Mouse (Mus musculus): ENCODE data around the gene Rgs16.

Rgs16 gene

DNA sequence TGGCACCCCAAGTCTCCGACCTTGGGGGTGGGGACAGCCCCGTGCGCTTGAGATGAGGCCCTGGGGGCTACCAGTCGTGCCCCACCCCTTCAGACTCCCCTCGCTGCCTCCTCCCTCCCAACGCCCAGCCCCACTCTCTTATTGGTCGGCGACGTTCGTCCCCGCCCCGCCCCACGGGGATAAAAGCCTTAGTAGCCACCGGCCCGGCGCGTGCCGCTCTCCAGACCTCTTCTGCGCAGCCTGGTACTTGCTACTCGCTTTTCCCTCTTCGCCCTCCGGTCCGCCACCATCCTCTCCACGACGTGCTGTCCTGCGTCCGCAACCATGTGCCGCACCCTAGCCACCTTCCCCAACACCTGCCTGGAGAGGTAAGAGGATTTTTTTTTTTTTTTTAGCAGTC is at the start of gene Rgs16:
Gene Rgs16, plus strand, starts transcription at position 205 of the 400 bp plus-strand sequence.
- DNase-seq: peak; percentile 59 to 62

DNA sequence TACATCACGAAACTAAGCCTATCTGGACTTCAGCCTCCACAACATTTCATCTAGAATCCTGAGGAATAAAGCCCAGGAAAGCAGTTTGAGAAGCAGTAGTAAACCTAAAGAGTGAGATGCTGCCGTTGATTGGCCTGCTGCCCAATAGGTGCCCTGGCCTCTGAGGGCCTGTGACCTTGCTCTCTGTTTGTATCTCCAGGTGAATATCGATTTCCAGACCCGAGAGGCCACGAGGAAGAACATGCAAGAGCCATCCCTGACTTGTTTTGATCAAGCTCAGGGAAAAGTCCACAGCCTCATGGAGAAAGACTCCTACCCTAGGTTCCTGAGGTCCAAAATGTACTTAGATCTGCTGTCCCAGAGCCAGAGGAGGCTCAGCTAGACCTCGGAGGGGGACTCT is 47.6 kb upstream of the Rgs16 start:
- DNase-seq: no peak

GRCm38 (mm10) chr1:153694372-153695120 is 45.6 kb upstream of the Rgs16 start:
- DNase-seq: no peak

GRCm38 (mm10) chr1:153695398-153695797 is 44.8 kb upstream of the Rgs16 start:
- no peak for DNase-seq

GRCm38 (mm10) chr1:153696093-153696492 is 44.1 kb upstream of the Rgs16 start:
- DNase-seq: no peak

GRCm38 (mm10) chr1:153696541-153696940 is 43.6 kb upstream of the Rgs16 start:
- DNase-seq: no peak

GRCm38 (mm10) chr1:153697581-153698251 is 42.4 kb upstream of the Rgs16 start:
- no peak for DNase-seq

DNA sequence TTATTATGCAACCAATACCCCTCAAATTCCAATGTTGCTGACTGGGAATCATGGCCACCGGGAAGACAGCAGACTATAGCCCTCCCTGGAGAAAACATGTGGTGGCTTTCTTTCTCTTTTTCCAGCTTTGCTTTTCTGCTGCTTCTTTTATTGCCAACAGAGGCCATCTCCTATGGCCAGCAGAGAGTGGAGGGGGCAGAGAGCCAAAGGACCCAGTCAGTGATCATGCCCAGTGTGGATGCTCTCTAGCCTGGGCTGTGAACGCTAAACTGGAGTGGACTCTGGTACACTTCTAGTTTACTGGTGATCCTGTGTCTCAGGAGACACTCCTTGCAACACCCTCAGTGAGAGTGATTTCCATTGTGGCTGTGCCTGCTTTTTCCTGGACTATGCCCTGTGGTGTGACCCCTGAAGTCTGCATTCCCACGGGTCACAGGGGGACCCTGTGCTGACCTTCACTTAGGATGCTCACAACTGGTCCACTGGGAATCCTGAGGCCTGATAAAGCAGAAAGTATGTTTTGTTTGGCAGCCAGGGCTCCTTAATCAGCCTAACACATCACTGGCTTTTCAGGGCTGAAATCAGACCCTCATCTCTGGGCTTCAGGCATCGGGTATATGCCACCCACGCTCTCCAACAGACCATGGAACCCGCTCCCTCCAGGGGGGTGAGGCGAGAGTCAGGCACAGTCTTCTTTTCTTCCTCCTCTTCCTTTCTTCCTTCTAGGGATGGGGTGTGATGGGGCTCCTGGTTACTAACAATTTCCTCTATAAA is 41.7 kb upstream of the Rgs16 start:
- no peak for DNase-seq

- DNase-seq: no peak
Measured at GRCm38 (mm10) chr1:153700448-153701063, 39.6 kb upstream of the Rgs16 start.

DNA sequence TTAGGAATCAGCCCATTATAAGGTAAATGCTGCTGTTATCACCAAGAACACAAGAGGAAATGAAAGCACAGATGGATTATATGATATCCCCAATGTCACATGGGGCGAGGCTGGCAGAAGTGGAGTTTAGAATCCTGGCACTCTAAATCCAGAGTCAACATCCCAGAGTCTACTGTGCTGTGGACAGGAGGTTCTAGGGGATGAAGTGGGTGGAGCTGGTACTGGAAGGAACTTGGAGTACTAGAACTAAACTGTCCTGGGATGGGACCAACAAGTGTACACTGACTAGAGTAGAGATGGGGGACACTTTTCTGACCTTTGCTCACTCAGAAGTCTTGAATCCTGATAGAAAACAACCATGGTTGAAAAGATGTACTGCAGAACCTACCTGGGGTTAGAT is 38.7 kb upstream of the Rgs16 start:
- DNase-seq: no peak

- DNase-seq: no peak
Measured at GRCm38 (mm10) chr1:153702166-153702852, 37.8 kb upstream of the Rgs16 start.

DNA sequence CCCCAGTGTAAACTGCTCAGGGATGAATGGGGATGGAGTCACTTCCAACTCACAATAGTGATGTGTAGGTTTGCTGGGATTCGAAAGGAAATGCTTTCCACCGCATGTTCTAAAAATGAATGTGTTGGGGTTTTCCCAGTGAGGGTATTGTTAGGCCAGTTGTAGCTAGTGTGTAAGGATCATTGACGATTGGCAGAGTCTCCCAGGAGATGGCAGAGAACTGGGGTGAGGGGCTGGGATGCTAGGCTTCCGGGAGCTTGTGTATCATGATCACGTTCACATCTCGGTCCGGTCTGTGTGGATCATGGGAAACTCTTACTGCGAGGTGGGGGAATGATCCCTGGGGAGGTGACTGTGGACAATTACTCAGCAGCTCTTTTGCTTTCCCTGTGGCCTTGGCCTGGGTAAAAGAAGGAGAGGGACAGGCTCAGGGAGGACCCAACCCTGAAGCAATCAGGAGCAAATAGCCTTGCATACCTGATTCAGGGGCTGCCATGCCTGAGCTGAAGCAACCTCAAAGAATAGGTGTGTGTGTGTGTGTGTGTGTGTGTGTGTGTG is 37.2 kb upstream of the Rgs16 start:
- no peak for DNase-seq

DNA sequence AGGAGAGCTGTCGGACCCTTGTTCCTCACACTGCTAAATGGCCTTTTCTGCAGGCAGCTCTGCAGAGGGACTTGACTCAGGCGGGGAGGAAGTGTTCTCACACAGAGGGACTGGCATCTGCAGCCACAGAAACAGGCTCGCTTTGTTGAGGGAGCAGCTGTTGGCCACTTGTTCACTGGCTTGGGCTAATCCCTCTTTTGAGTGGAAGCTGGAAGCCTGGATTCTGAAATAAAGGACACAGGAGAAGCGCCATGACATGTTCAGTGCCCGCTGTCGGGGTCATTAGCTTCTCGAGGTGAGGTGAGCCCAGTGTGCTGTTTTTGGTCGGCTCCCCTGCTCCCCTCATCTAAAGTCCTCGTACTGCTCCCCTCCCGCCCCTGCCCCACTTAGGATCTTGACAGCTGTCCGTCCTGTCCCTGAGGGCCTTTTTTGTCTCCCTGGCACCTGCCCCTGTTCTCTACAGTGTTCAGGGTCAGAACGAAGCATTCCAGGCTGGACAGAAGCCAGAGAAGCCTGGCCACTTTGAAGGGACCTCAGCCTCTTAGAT is 36.6 kb upstream of the Rgs16 start:
- DNase-seq: no peak

- DNase-seq: no peak
Measured at GRCm38 (mm10) chr1:153704174-153704573, 36.0 kb upstream of the Rgs16 start.

- no peak for DNase-seq
Measured at GRCm38 (mm10) chr1:153704996-153705395, 35.2 kb upstream of the Rgs16 start.

- no peak for DNase-seq
Measured at GRCm38 (mm10) chr1:153708626-153709025, 31.5 kb upstream of the Rgs16 start.

GRCm38 (mm10) chr1:153709451-153709850 is 30.7 kb upstream of the Rgs16 start:
- no peak for DNase-seq

GRCm38 (mm10) chr1:153711544-153712262 is 28.4 kb upstream of the Rgs16 start:
- DNase-seq: no peak

DNA sequence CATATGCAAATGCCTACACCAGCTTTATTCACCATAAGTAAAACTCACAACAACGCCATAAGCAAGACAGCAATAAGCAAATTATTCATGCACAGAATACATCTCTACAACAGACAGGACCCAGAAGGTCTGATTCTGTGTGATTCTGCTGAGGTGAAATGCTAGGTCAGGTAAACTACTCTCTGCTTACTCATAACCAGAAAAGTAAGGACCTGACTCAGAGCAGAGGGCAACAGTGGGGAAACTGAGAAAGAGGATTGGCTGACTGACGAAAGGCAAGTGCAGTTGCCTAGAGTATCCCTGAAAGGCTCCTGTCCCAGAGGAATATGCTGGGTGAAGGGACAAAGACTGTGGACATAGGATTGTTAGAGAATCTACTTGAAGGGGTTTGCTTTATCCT is 27.5 kb upstream of the Rgs16 start:
- no peak for DNase-seq

- no peak for DNase-seq
Measured at GRCm38 (mm10) chr1:153717990-153718389, 22.2 kb upstream of the Rgs16 start.

- no peak for DNase-seq
Measured at GRCm38 (mm10) chr1:153720935-153721334, 19.2 kb upstream of the Rgs16 start.
